Mouse (Mus musculus): ENCODE measurements at regions not wholly inside any gene's neighbourhood (a gene's known extent, or its start where the extent isn't known, plus 50 kb on each side); places are given as distances from the start of the nearest gene placed in this dataset.

- DNase-seq (ENCODE audit: extremely low spot score in 1 of 2, low spot score in 1 of 2), result no peak
Measured at GRCm38 (mm10) chr16:29982224-29982785, 81.9 kb upstream of the Hes1 start.

DNA sequence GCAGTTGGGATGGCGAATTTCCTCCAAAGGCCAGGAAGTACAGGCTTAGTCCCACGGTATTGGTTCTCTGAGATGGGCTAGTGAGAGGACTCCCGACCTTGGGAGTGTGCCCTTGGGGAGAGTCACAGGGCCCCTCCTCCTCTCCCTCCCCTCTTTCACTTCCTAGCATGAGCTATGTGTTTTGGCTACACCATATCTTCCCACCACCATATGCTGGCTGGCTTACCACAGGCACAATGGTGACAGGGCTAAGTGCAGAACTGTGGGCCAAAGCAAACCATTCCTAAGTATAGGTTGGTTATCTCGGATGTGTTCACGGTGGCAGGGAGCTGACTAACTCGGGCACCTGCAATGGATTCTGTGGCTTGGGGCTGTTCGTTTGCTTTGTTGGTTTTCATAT is 81.0 kb upstream of the Hes1 start:
- no peak for DNase-seq (ENCODE audit: extremely low spot score in 1 of 2, low spot score in 1 of 2)

DNA sequence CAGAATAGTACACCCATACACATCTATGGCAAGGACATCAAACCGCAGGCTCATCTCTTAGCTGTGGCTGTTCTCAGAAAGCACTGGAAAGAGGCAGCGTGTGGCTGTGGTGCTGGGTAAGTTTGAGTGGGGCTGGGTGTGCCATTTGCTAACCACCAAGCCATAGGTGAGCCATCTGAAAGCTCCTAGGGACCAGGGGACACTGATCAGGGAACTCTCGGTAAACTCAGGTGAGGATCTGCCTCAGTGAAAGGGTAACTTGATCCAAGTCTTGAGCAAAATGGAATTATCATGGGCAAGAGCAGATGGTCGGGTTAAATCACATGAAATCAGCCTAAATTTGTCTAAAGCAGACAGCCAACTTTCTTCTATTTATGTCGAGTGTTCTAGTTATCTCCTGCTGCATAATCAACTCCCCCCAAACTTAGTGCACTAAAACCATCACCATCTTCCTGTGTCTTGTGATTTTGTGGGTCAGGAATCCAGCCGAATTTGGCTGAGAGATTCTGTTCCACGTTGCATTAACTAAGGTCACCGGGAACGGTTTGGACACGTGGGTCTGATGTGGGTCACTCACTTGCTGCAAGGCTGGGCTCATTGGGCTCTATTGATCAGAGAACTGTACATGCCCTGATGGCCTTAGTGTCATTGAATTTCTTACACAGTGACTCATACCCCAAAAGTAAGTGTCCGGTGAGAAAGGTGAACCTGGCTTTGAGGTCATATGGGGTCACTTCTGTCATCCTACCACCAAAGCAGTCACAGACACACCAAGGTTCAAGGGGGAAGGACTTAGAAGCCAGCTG is 78.9 kb upstream of the Hes1 start:
- DNase-seq (ENCODE audit: extremely low spot score in 1 of 2, low spot score in 1 of 2), result peak; percentile 46 to 63

- no peak for DNase-seq (ENCODE audit: extremely low spot score in 1 of 2, low spot score in 1 of 2)
Measured at GRCm38 (mm10) chr16:29987595-29987994, 76.6 kb upstream of the Hes1 start.

GRCm38 (mm10) chr16:29987999-29988398 is 76.2 kb upstream of the Hes1 start:
- no peak for DNase-seq (ENCODE audit: extremely low spot score in 1 of 2, low spot score in 1 of 2)

- no peak for DNase-seq (ENCODE audit: extremely low spot score in 1 of 2, low spot score in 1 of 2)
Measured at GRCm38 (mm10) chr16:29989308-29989707, 74.9 kb upstream of the Hes1 start.

GRCm38 (mm10) chr16:29990393-29990792 is 73.8 kb upstream of the Hes1 start:
- no peak for DNase-seq (ENCODE audit: extremely low spot score in 1 of 2, low spot score in 1 of 2)

DNA sequence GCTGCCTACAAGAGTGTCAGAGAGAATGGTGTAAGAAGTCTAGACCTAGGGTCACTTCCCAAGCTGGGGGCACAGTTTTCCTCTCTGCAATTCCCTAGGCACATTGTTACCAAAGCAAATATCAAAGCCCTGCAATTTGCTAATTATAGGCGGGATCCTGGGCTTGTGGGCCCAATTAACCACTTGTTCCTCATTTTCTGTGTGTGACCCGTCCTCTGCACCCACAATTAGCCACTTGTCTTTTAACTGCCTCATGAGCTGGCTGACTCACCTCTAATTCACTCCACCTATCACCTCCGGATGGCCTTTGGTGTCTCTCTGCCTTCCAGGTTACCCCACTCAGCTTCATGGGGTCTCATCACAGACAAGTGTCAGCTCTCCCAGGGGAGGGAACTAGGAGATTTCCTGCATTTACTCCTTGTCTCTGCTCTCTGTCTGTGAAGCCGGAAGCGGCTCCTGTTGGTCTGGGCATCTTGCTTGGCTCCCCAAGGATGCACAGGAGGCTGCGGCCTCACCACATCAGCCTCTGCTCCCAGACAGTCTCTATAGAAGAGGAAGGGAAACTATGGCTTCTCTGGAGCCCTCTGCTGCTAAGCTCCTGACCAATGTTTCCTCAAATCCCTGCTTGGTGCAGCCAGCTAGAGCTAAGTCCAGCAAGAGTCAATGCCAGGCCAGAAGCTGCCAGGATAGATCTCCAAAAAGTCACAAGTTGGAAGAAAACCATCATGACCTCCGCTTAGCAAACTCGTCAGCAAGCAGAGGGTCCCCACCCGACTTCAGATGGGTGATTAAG is 73.2 kb upstream of the Hes1 start:
- DNase-seq (ENCODE audit: extremely low spot score in 1 of 2, low spot score in 1 of 2), result no peak

GRCm38 (mm10) chr16:29991876-29992380 is 72.3 kb upstream of the Hes1 start:
- no peak for DNase-seq (ENCODE audit: extremely low spot score in 1 of 2, low spot score in 1 of 2)

DNA sequence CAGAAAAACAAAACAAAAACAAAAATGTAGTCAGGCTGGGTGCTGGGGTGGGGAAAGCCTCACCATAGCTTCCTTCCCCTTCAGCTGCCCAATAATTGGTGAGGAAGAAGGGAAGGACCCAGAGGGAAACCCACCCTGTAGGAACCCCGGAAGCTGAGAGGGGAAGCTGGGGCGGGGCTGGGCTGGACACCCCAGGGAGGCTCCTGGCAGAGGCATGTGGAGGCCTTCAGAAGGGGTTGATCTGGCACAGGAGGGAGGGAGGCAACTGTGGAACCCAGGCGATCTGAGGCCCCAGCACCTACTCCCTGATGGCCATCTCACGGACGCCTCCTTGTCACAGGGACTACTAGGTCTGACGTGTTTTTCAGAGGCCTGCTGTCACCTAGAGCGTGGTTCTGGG is 71.1 kb upstream of the Hes1 start:
- DNase-seq (ENCODE audit: extremely low spot score in 1 of 2, low spot score in 1 of 2), result no peak

- no peak for DNase-seq (ENCODE audit: extremely low spot score in 1 of 2, low spot score in 1 of 2)
Measured at GRCm38 (mm10) chr16:29993535-29993934, 70.6 kb upstream of the Hes1 start.

- peak in 1 of 2 experiments; percentile 27 for DNase-seq (ENCODE audit: extremely low spot score in 1 of 2, low spot score in 1 of 2)
Measured at GRCm38 (mm10) chr16:29996139-29997069, 67.8 kb upstream of the Hes1 start.

- DNase-seq (ENCODE audit: extremely low spot score in 1 of 2, low spot score in 1 of 2), result no peak
Measured at GRCm38 (mm10) chr16:30000166-30000565, 64.0 kb upstream of the Hes1 start.

GRCm38 (mm10) chr16:30005124-30005523 is 59.1 kb upstream of the Hes1 start:
- no peak for DNase-seq (ENCODE audit: extremely low spot score in 1 of 2, low spot score in 1 of 2)

DNA sequence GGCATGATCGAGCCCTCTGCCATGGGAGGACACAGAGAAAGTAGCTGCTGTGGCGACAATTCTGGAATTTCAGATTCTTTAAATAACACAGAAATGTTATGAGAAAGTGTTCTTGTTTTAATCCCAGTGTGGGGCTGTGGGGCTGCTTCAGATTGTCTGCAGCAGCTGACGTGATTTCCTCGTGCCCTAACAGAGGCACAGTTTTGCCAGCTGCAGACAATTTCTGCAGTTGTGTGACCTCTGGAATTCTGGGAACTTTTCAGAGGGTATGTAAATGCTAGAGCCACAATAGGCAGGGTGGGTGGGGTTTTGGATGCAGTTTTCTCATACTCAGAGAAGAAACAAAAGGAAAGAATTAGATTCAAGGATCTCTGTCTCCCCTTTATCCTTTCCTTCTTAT is 57.4 kb upstream of the Hes1 start:
- DNase-seq (ENCODE audit: extremely low spot score in 1 of 2, low spot score in 1 of 2), result no peak

- DNase-seq (ENCODE audit: extremely low spot score in 1 of 2, low spot score in 1 of 2), result peak; percentile 63 to 85
Measured at GRCm38 (mm10) chr16:30008451-30009357, 55.5 kb upstream of the Hes1 start.

DNA sequence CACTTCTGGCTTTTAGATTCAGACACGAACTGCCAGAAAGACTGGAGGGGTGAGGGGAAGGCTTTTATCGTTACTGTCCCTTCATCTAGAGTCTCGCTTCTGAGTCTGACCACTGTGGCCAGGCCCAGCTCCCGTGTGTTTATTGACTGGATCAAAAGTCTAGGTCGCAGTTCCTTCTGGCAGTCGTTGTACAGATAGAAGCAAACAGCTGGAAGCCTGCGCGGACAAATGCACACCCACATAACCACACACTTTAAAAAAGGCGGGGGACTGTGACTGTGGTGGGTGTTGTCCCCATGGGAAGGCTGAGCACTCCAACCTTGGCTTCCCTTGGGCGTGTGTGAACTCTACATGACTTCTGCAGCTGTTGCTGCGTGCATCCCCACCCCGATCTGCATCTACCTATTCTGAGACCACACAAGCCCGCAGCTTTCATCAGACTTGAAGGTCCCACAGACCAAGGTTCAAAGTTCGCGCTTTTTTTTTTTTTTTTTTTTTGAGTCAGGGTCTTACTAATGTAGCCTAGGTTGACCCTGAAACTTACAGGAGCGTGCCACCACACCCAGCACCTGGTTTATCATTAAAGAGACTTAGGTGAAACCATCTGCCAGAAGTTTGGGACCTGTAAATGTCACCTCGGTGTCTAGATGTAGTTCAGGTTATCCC is 54.5 kb upstream of the Hes1 start:
- peak in 1 of 2 experiments; percentile 20 for DNase-seq (ENCODE audit: extremely low spot score in 1 of 2, low spot score in 1 of 2)

DNA sequence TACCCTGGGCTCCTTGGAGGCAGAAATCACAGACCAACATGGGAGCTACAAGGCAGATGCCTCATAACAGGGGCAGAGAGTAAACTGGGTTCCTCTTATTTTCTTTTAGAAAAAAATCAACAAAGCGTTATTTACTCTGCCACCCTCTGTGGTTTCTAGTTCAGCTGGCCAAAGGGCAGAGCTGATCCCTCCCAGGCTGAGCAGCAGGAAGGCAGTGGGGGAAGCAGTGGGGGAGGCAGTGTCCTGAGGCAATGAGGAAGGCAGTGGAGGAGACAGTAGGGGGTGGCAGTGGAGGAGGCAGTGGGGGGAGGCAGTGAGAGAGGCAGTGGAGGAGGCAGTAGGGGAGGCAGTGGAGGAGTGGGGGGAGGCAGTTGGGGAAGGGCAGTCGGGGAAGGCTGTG is 51.1 kb upstream of the Hes1 start:
- DNase-seq (ENCODE audit: extremely low spot score in 1 of 2, low spot score in 1 of 2), result no peak

DNA sequence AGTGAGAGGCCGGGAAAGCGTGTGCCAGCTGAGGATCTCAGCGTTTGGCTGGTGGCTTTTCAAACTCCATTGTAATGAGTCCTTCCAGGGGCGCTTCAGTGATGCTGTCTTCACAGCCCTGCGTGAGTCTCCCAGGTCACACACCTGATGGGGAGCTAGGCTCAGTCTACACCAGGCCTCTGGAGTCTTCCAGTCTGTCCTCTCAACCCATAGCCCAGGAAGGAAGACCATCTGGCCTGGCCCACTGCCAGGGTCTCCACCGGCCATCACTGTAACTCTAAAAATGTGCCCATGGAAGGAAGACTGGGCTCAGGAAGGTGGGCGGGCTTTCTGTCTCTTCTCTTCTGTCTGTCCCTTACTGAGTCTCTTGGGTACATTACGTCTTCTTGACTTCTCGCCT is 50.2 kb upstream of the Hes1 start:
- DNase-seq (ENCODE audit: extremely low spot score in 1 of 2, low spot score in 1 of 2), result no peak

Measured in frontal cortex, adult 2 months (tissue).